Mouse (Mus musculus) stomach, embryonic 14.5 days (tissue): ENCODE measurements around the gene Ncf2. TPM values are rescaled to one million over a fixed set of nuclear protein-coding genes. Genes with fewer than 3 reads are reported as not detected.

Experiments
- ATAC-seq: fragments of 200-750 bp; cut with Nextera tagmentation; 2 replicates; pipeline ENCODE4 v1.8.0; 2017; ENCODE audit warnings: low read depth, moderate TSS enrichment; ENCODE audit not compliant: insufficient number of reproducible peaks, insufficient read depth, low FRiP score
- H3K27ac ChIP-seq: fragments of 300-500 bp; sonication (generic); 2 replicates; pipeline ENCODE4 v1.5.1; 2014; ENCODE audit warnings: mild to moderate bottlenecking, low read length, moderate library complexity, mixed read lengths
- H3K27me3 ChIP-seq: fragments of 300-500 bp; sonication (generic); 2 replicates; pipeline ENCODE4 v1.6.1; 2014; ENCODE audit warnings: low read length, control low read depth, mixed read lengths; ENCODE audit not compliant: control insufficient read depth, insufficient read depth
- H3K36me3 ChIP-seq: fragments of 300-500 bp; sonication (generic); 2 replicates; pipeline ENCODE4 v1.6.1; 2014; ENCODE audit warnings: mild to moderate bottlenecking, control low read depth, low read length, moderate library complexity, mixed read lengths; ENCODE audit not compliant: control insufficient read depth, insufficient read depth
- H3K4me1 ChIP-seq: fragments of 300-500 bp; sonication (generic); 2 replicates; pipeline ENCODE4 v1.6.1; 2014; ENCODE audit warnings: low read length, control low read depth, mixed read lengths; ENCODE audit not compliant: control insufficient read depth, insufficient read depth
- H3K4me2 ChIP-seq: fragments of 300-500 bp; sonication (generic); replicated peaks from 2 replicates; pipeline ENCODE4 v1.6.1; 2014; ENCODE audit warnings: low read depth, low read length, control low read depth
- H3K4me3 ChIP-seq: fragments of 300-500 bp; sonication (generic); 2 replicates; pipeline ENCODE4 v1.5.1; 2014; ENCODE audit warnings: low read depth, low read length, control low read depth
- H3K9ac ChIP-seq: fragments of 300-500 bp; sonication (generic); replicated peaks from 2 replicates; pipeline ENCODE4 v1.6.1; 2014; ENCODE audit warnings: low read depth, mild to moderate bottlenecking, control low read depth, low read length, moderate library complexity, mixed read lengths
- H3K9me3 ChIP-seq: fragments of 300-500 bp; sonication (generic); 2 replicates; pipeline ENCODE4 v1.6.1; 2016; ENCODE audit warnings: low read depth, low read length, control low read depth; ENCODE audit not compliant: control insufficient read depth
- WGBS: fragments of 180-500 bp; shearing (Covaris S2); extraction: QIAGEN DNeasy Blood & Tissue Kit; methylation state at CpG from one replicate; pipeline ENCODE4 v1.1.7; 2014; 5-methylcytosine and 5-hydroxymethylcytosine counted together
- polyA plus RNA-seq: library from polyadenylated mRNA; unstranded; fragments of >200 nt; fragmentation: Nextera tagmentation; extraction: Ambion mirVana; gene quantifications from 2 replicates; pipeline ENCODE4 v1.2.1, GENCODE M21; 2014

The Ncf2 gene
- polyA plus RNA-seq, 1 experiment from 2014 or later, result 3.7 TPM

GRCm38 (mm10) chr1:152831619-152832018 is 31.6 kb downstream of the Ncf2 start:
- 75% methylated on average over 5 of the region's 5 CpGs for WGBS
- no peak overlapping the region for H3K4me3 ChIP-seq
- H3K36me3 ChIP-seq, result peaks cover 7% of the 10 kb centered on the region; the same call in 1 of the 2 replicates
- H3K4me2 ChIP-seq, result no peak overlapping the region
- H3K27ac ChIP-seq, result no peak overlapping the region
- H3K27me3 ChIP-seq, result no peaks in the 10 kb centered on the region
- no peaks in the 10 kb centered on the region for H3K4me1 ChIP-seq
- no peak overlapping the region for H3K9ac ChIP-seq
- ATAC-seq, result no peak
- no peaks in the 10 kb centered on the region for H3K9me3 ChIP-seq

- WGBS, result 78% methylated on average over 6 of the region's 6 CpGs
- ATAC-seq, result no peak
- no peaks in the 10 kb centered on the region for H3K27me3 ChIP-seq
- H3K27ac ChIP-seq, result no peak overlapping the region
- H3K4me1 ChIP-seq, result no peaks in the 10 kb centered on the region
- no peak overlapping the region for H3K4me3 ChIP-seq
- peaks cover 8% of the 10 kb centered on the region; the same call in 1 of the 2 replicates for H3K36me3 ChIP-seq
- no peak overlapping the region for H3K9ac ChIP-seq
- no peaks in the 10 kb centered on the region for H3K9me3 ChIP-seq
- H3K4me2 ChIP-seq, result no peak overlapping the region
Measured at GRCm38 (mm10) chr1:152832316-152832715, 32.3 kb downstream of the Ncf2 start.

GRCm38 (mm10) chr1:152835061-152835460 is 35.1 kb downstream of the Ncf2 start:
- Histone ChIP-seq H3K27me3 (no peaks in the 10 kb centered on the region), H3K4me1 (no peaks in the 10 kb centered on the region), H3K36me3 (peaks cover 29% of the 10 kb centered on the region), H3K9ac (no peak overlapping the region), H3K27ac (no peak overlapping the region), H3K9me3 (no peaks in the 10 kb centered on the region), H3K4me2 (no peak overlapping the region), H3K4me3 (no peak overlapping the region)
- WGBS, result 92% methylated on average over 3 of the region's 3 CpGs
- no peak for ATAC-seq

- Histone ChIP-seq H3K4me2 (no peak overlapping the region), H3K36me3 (peaks cover 53% of the 10 kb centered on the region), H3K4me3 (no peak overlapping the region), H3K9ac (no peak overlapping the region), H3K27ac (no peak overlapping the region), H3K4me1 (no peaks in the 10 kb centered on the region), H3K27me3 (no peaks in the 10 kb centered on the region), H3K9me3 (no peaks in the 10 kb centered on the region)
- 89% methylated on average over 11 of the region's 11 CpGs for WGBS
- ATAC-seq, result no peak
Measured at GRCm38 (mm10) chr1:152838026-152838702, 38.2 kb downstream of the Ncf2 start.

GRCm38 (mm10) chr1:152838841-152839240 is 38.8 kb downstream of the Ncf2 start:
- no peak for ATAC-seq
- Histone ChIP-seq H3K9me3 (no peaks in the 10 kb centered on the region), H3K27ac (no peak overlapping the region), H3K4me3 (no peak overlapping the region), H3K36me3 (peaks cover 60% of the 10 kb centered on the region), H3K27me3 (no peaks in the 10 kb centered on the region), H3K4me1 (no peaks in the 10 kb centered on the region), H3K4me2 (no peak overlapping the region), H3K9ac (no peak overlapping the region)
- 93% methylated on average over 12 of the region's 12 CpGs for WGBS

GRCm38 (mm10) chr1:152840343-152840742 is 40.3 kb downstream of the Ncf2 start:
- Histone ChIP-seq H3K27me3 (no peaks in the 10 kb centered on the region), H3K4me3 (no peak overlapping the region), H3K27ac (no peak overlapping the region), H3K36me3 (peaks cover 72% of the 10 kb centered on the region), H3K9me3 (no peaks in the 10 kb centered on the region), H3K9ac (no peak overlapping the region), H3K4me1 (no peaks in the 10 kb centered on the region), H3K4me2 (no peak overlapping the region)
- 96% methylated on average over 3 of the region's 3 CpGs for WGBS
- ATAC-seq, result no peak

GRCm38 (mm10) chr1:152841057-152841456 is 41.1 kb downstream of the Ncf2 start:
- Histone ChIP-seq H3K4me2 (no peak overlapping the region), H3K27me3 (no peaks in the 10 kb centered on the region), H3K36me3 (peaks cover 76% of the 10 kb centered on the region), H3K27ac (no peak overlapping the region), H3K9me3 (no peaks in the 10 kb centered on the region), H3K4me3 (no peak overlapping the region), H3K9ac (no peak overlapping the region), H3K4me1 (no peaks in the 10 kb centered on the region)
- ATAC-seq, result no peak
- 86% methylated on average over 2 of the region's 2 CpGs for WGBS

- H3K4me1 ChIP-seq, result no peaks in the 10 kb centered on the region
- H3K4me3 ChIP-seq, result no peak overlapping the region
- H3K9me3 ChIP-seq, result no peaks in the 10 kb centered on the region
- no peaks in the 10 kb centered on the region for H3K27me3 ChIP-seq
- 85% methylated on average over 1 of the region's 1 CpGs for WGBS
- H3K9ac ChIP-seq, result no peak overlapping the region
- H3K27ac ChIP-seq, result no peak overlapping the region
- peaks cover 87% of the 10 kb centered on the region for H3K36me3 ChIP-seq
- no peak for ATAC-seq
- H3K4me2 ChIP-seq, result no peak overlapping the region
Measured at GRCm38 (mm10) chr1:152844634-152845033, 44.6 kb downstream of the Ncf2 start.

GRCm38 (mm10) chr1:152845211-152845730 is 45.3 kb downstream of the Ncf2 start:
- Histone ChIP-seq H3K9ac (no peak overlapping the region), H3K9me3 (no peaks in the 10 kb centered on the region), H3K27ac (no peak overlapping the region), H3K36me3 (peaks cover 83% of the 10 kb centered on the region), H3K4me3 (no peak overlapping the region), H3K27me3 (no peaks in the 10 kb centered on the region), H3K4me2 (no peak overlapping the region), H3K4me1 (no peaks in the 10 kb centered on the region)
- 84% methylated on average over 3 of the region's 3 CpGs for WGBS
- ATAC-seq, result no peak
